Mouse (Mus musculus) kidney, embryonic 15.5 days (tissue): ENCODE data around the gene Mid1. TPM values are rescaled to one million over a fixed set of nuclear protein-coding genes. Genes with fewer than 3 reads are reported as not detected.
A peak's percentile ranks its signal among the peaks of the same experiment; 100 is the strongest.
"Not testable (repeated sequence)": the region's sequence is repeated elsewhere in the genome, so short reads cannot be mapped to it uniquely, and the experiment has no call there.

ENCODE experiments used
- ATAC-seq: fragments of 200-750 bp; cut with Nextera tagmentation; replicated peaks from 2 replicates; pipeline ENCODE4 v1.8.0; 2017; ENCODE audit warnings: moderate TSS enrichment; ENCODE audit not compliant: low FRiP score
- H3K27ac ChIP-seq: fragments of 300-500 bp; sonication (generic); 2 replicates; pipeline ENCODE4 v1.5.1; 2015; ENCODE audit warnings: mild to moderate bottlenecking, inconsistent platforms
- H3K27me3 ChIP-seq: fragments of 300-500 bp; sonication (generic); 2 replicates; pipeline ENCODE4 v1.6.1; 2015; ENCODE audit warnings: inconsistent platforms
- H3K36me3 ChIP-seq: fragments of 300-500 bp; sonication (generic); 2 replicates; pipeline ENCODE4 v1.6.1; 2015; ENCODE audit warnings: inconsistent platforms
- H3K4me1 ChIP-seq: fragments of 300-500 bp; sonication (generic); 2 replicates; pipeline ENCODE4 v1.6.1; 2015; ENCODE audit warnings: inconsistent platforms
- H3K4me2 ChIP-seq: fragments of 300-500 bp; sonication (generic); 2 replicates; pipeline ENCODE4 v1.6.1; 2015; ENCODE audit warnings: moderate library complexity, mild to moderate bottlenecking, inconsistent platforms
- H3K4me3 ChIP-seq: fragments of 300-500 bp; sonication (generic); replicated peaks from 2 replicates; pipeline ENCODE4 v1.5.1; 2015; ENCODE audit warnings: mild to moderate bottlenecking, inconsistent platforms
- H3K9ac ChIP-seq: fragments of 300-500 bp; sonication (generic); 2 replicates; pipeline ENCODE4 v1.6.1; 2015; ENCODE audit warnings: mild to moderate bottlenecking, inconsistent platforms
- H3K9me3 ChIP-seq: fragments of 300-500 bp; sonication (generic); replicated peaks from 2 replicates; pipeline ENCODE4 v1.6.1; 2016; ENCODE audit warnings: inconsistent platforms
- WGBS: fragments of 180-500 bp; shearing (Covaris S2); methylation state at CpG from one replicate; pipeline ENCODE4 v1.1.7; 2015; ENCODE audit warnings: mixed read lengths; 5-methylcytosine and 5-hydroxymethylcytosine counted together
- polyA plus RNA-seq: library from polyadenylated mRNA; unstranded; fragments of >200 nt; fragmentation: Nextera tagmentation; extraction: Ambion mirVana; gene quantifications from 2 replicates; pipeline ENCODE4 v1.2.1, GENCODE M21; 2015

The Mid1 gene
- polyA plus RNA-seq, 1 experiment from 2014 or later = 11.4 TPM

- H3K27me3 ChIP-seq, H3K4me1 ChIP-seq, H3K9me3 ChIP-seq, H3K9ac ChIP-seq, H3K4me3 ChIP-seq, H3K4me2 ChIP-seq: not testable (repeated sequence)
- WGBS = 56% methylated on average over 6 of the region's 6 CpGs
- H3K27ac ChIP-seq = peak overlapping the region; percentile 1; the same call in 1 of the 2 replicates
- ATAC-seq = peak; percentile 76
- H3K36me3 ChIP-seq = peaks cover 59% of the 10 kb centered on the region
Measured at GRCm38 (mm10) chrX:169974974-169975373, 290.0 kb downstream of the Mid1 start.

DNA sequence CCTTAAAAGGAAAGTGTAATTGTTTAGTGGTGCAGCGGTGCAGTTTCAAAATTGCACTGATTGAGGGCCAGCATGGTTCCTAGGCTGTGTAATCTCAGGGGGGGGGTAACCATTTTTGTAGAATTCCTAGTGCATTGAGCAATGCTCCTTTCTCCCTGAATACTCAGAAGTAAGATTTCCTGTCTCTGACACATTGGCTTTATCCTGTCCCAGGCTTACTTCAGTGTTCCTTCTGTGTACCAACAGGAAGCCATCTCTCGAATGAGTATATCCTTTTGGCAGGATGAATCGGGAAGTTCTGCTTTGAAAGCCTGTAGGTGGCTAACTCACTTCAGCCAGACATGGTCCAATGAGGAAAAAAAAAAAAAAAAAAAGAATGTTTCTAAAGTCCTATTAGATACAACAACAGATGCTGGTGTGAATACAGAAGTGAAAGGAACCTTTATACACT, 290.7 kb downstream of the Mid1 start:
- Histone ChIP-seq H3K36me3 (peaks cover 62% of the 10 kb centered on the region), H3K9me3 (peaks cover 11% of the 10 kb centered on the region), H3K27ac (peak overlapping the region; percentile 0)
- H3K4me1 ChIP-seq, H3K4me2 ChIP-seq, H3K9ac ChIP-seq, H3K4me3 ChIP-seq, H3K27me3 ChIP-seq: not testable (repeated sequence)
- 0 out of 2 replicates have a peak, but pooled peaks have one; percentile 10 for ATAC-seq
- WGBS = 73% methylated on average over 3 of the region's 3 CpGs

DNA sequence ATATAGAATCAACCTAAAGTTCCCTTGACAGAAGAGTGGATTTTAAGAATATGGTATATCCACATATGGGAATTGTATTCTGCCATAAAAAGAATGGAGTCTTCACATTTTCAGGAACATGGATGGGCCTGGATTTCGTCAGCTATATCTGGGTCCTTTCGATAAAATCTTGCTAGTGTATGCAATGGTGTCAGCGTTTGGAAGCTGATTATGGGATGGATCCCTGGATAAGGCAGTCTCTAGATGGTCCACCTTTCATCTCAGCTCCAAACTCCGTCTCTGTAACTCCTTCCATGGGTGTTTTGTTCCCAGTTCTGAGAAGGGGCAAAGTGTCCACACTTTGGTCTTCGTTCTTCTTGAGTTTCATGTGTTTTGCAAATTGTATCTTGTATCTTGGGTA, 291.3 kb downstream of the Mid1 start:
- ATAC-seq, H3K9ac ChIP-seq: not testable (repeated sequence)
- 63% methylated on average over 5 of the region's 5 CpGs for WGBS

GRCm38 (mm10) chrX:169977856-169978435, 292.9 kb downstream of the Mid1 start:
- Histone ChIP-seq H3K9me3 (peaks cover 16% of the 10 kb centered on the region), H3K36me3 (peaks cover 71% of the 10 kb centered on the region)
- not testable (repeated sequence) for ATAC-seq, H3K4me3 ChIP-seq, H3K27ac ChIP-seq, H3K27me3 ChIP-seq, H3K4me2 ChIP-seq, H3K4me1 ChIP-seq, H3K9ac ChIP-seq
- 89% methylated on average over 7 of the region's 7 CpGs for WGBS

More for the DNA sequence above, 291.3 kb downstream of the Mid1 start:
- peaks cover 13% of the 10 kb centered on the region for H3K9me3 ChIP-seq
- H3K4me2 ChIP-seq, H3K4me1 ChIP-seq, H3K27me3 ChIP-seq, H3K27ac ChIP-seq, H3K4me3 ChIP-seq: not testable (repeated sequence)
- H3K36me3 ChIP-seq = peaks cover 67% of the 10 kb centered on the region

DNA sequence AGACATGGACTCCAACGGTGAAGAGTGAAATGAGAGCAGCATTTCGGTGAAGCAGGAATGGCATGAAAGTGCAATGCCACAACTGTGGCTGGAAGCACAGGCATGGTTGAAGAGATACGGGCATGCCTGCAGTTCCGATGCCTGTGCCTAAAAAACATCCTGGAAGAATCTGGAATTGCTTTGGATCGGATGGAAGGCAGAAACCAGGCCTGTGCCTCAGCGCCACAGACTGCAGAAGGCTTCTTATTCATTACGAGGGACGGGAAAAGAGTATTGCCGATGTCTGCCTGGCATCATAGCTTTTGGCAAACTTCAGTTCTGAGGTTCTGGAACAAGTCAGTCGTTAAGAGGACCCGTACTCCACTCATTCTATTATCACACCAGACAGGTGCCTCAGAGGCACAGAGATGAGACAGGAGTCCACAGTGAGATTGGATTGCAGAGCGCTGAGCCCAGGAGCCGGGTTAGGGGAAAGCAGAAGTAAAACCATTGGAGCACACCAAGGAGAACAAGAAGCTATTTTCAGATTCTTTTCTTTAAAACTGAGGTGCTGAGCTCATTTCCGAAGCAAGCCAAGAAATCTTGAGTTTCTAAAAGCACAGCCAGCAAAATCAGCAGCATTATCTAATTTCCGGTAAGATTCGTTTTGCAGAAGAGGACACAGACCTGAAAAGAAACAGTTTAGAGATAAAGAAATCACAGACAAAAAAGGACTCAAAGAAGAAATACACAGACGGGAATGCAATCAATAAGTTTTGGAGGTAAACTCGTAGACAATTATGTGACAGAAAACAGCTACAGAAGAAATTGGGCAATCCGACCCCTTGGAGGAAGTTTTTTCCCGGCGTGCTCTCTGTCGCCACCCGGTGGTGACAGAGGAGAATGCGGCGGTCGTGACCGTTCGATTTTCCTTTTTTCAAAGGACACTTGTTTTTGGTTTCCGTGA, 293.7 kb downstream of the Mid1 start:
- not testable (repeated sequence) for H3K4me1 ChIP-seq, H3K27ac ChIP-seq, H3K27me3 ChIP-seq, H3K9ac ChIP-seq, ATAC-seq, H3K4me3 ChIP-seq, H3K4me2 ChIP-seq
- H3K36me3 ChIP-seq = peaks cover 74% of the 10 kb centered on the region
- WGBS = 68% methylated on average over 29 of the region's 29 CpGs
- peaks cover 23% of the 10 kb centered on the region for H3K9me3 ChIP-seq

GRCm38 (mm10) chrX:169979461-169980202, 294.6 kb downstream of the Mid1 start:
- not testable (repeated sequence) for H3K9ac ChIP-seq, H3K4me3 ChIP-seq, H3K4me1 ChIP-seq, H3K4me2 ChIP-seq, ATAC-seq, H3K27ac ChIP-seq, H3K27me3 ChIP-seq
- Histone ChIP-seq H3K36me3 (peaks cover 77% of the 10 kb centered on the region), H3K9me3 (peaks cover 27% of the 10 kb centered on the region)
- 82% methylated on average over 20 of the region's 20 CpGs for WGBS

- WGBS = 83% methylated on average over 6 of the region's 6 CpGs
- not testable (repeated sequence) for H3K27ac ChIP-seq, H3K4me3 ChIP-seq, H3K27me3 ChIP-seq, H3K4me2 ChIP-seq, ATAC-seq, H3K9ac ChIP-seq, H3K4me1 ChIP-seq
- Histone ChIP-seq H3K36me3 (peaks cover 77% of the 10 kb centered on the region), H3K9me3 (peaks cover 32% of the 10 kb centered on the region)
Measured at GRCm38 (mm10) chrX:169980203-169980556, 295.2 kb downstream of the Mid1 start.

GRCm38 (mm10) chrX:169980809-169981289, 295.9 kb downstream of the Mid1 start:
- H3K27me3 ChIP-seq = no peaks in the 10 kb centered on the region
- no peak for ATAC-seq
- H3K27ac ChIP-seq = no peak overlapping the region
- H3K4me3 ChIP-seq = no peak overlapping the region
- no peaks in the 10 kb centered on the region for H3K4me1 ChIP-seq
- H3K4me2 ChIP-seq = no peak overlapping the region
- WGBS = 77% methylated on average over 12 of the region's 12 CpGs
- peaks cover 36% of the 10 kb centered on the region for H3K9me3 ChIP-seq
- peaks cover 80% of the 10 kb centered on the region for H3K36me3 ChIP-seq
- no peak overlapping the region for H3K9ac ChIP-seq

- H3K27ac ChIP-seq, ATAC-seq, H3K27me3 ChIP-seq, H3K4me1 ChIP-seq, H3K9ac ChIP-seq, H3K4me2 ChIP-seq, H3K4me3 ChIP-seq: not testable (repeated sequence)
- H3K9me3 ChIP-seq = peaks cover 41% of the 10 kb centered on the region
- WGBS = 87% methylated on average over 19 of the region's 19 CpGs
- peaks cover 85% of the 10 kb centered on the region for H3K36me3 ChIP-seq
Measured at GRCm38 (mm10) chrX:169981761-169982181, 296.8 kb downstream of the Mid1 start.

- not testable (repeated sequence) for H3K4me3 ChIP-seq, H3K4me2 ChIP-seq, H3K27ac ChIP-seq, ATAC-seq, H3K27me3 ChIP-seq, H3K9ac ChIP-seq, H3K4me1 ChIP-seq
- 91% methylated on average over 23 of the region's 23 CpGs for WGBS
- peaks cover 45% of the 10 kb centered on the region for H3K9me3 ChIP-seq
- H3K36me3 ChIP-seq = peaks cover 84% of the 10 kb centered on the region
Measured at GRCm38 (mm10) chrX:169982606-169983400, 297.8 kb downstream of the Mid1 start.

DNA sequence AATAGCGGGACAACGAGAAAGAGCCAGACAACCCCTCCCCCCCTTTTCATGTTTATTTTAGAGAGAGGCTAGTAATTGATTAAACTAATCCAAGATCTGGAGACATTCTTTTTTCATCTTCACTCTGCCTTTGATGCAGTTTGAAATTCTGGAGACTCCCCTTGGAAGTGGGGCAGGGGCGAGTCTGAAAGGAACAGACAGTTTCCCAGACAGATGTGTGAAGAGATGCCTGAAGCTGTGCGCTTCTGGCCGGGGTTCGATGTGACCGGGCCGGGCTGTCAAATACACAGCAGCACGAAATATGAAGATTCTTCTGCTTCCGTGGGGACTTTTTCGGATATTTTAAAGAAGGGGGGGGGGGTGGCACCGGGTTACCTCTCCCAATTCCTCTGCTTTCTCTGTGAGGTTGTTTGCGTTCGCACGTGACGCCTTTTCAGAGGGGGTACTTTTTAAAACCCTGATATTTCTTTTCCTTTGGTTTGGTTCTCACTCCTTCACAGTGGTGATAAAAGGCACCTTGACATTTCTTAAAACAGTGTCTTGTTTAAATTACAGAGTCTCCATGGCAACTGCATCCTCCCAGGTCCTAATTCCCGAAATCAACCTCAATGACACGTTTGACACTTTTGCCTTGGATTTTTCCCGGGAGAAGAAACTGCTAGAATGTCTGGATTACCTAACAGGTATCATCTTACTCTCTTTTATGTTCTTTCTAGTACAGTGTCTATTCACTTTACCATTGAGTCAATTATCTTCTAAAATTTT, 298.6 kb downstream of the Mid1 start:
- H3K27me3 ChIP-seq, H3K4me1 ChIP-seq, H3K27ac ChIP-seq, H3K4me2 ChIP-seq, H3K9ac ChIP-seq, ATAC-seq, H3K4me3 ChIP-seq: not testable (repeated sequence)
- WGBS = 81% methylated on average over 19 of the region's 19 CpGs
- H3K36me3 ChIP-seq = peaks cover 79% of the 10 kb centered on the region
- peaks cover 42% of the 10 kb centered on the region for H3K9me3 ChIP-seq
